21 mouse cellular contexts compared by ENCODE assay signal in the genomic region with DNA sequence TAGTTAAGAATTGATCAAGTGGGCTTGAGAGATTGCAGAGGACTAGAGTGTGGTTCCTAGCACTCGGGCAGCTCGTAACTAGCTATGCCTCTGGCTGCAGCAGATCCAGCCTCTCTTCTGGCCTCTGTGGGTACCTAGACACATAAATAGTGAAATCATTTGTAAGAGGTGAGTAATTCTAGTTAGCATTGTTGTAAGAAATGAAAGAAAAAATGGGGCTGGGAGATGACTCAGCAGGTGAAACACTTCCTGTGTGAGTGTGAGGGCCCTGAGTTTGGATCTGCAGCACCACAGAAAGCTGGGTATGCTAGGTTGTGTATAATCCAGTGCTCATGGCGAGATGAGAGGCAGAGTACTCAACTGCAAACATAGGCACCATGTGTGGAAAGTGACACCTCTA.
A peak's percentile ranks its signal among the peaks of the same experiment; 100 is the strongest.
DNase-seq lines count a peak whose midpoint lies in the region; ATAC-seq and TF ChIP-seq lines count a peak whose summit lies in the region.
"Had no signal": no experiment of that assay in that cellular context is flagged by ENCODE, and none has a peak within 500 bp of the region (broad histone marks: within the 10 kb centered on the region; RNA-seq: fewer than 3 reads in every experiment).

No protein-coding gene starts in this region.

- POLR2A ChIA-PET in Patski (lab: Charles Lee) = no interaction called here

- no peaks in the 10 kb centered on the region for H3K9me3 ChIP-seq in CH12.LX (replicated peaks; ENCODE audit: low read length)
- H3K9me3 ChIP-seq: embryonic facial prominence, embryonic 13.5 days; heart, embryonic 12.5 days; hindbrain, embryonic 15.5 days had no signal

- no peaks in the 10 kb centered on the region for H3K79me2 ChIP-seq in CH12.LX (replicated peaks; ENCODE audit: control insufficient read depth, extremely low read depth, insufficient read depth, poor library complexity, severe bottlenecking)

- H3K27ac ChIP-seq in CH12.LX (ENCODE audit: insufficient read depth, low read depth) = no peak overlapping the region
- no peak overlapping the region for H3K27ac ChIP-seq in layer of hippocampus, adult 2 months
- H3K27ac ChIP-seq: embryonic facial prominence, embryonic 13.5 days; gastrocnemius, adult 2 months; hindbrain, embryonic 15.5 days had no signal

- H3K36me3 ChIP-seq in CH12.LX (replicated peaks in 1 of 2; ENCODE audit: control insufficient read depth in 1 of 2, insufficient read depth in 1 of 2, low read length in 1 of 2) = peaks cover 0 to 20% of the 10 kb centered on the region in 2 experiments
- H3K36me3 ChIP-seq: embryonic facial prominence, embryonic 13.5 days; hindbrain, embryonic 15.5 days had no signal

- DNase-seq in adrenal gland, adult 2 months = peak; percentile 16
- no peak for DNase-seq in adrenal gland, postnatal 25 days
- DNase-seq in CH12.LX (ENCODE audit: extremely low read depth) = peak; percentile 15
- DNase-seq in Patski (ENCODE audit: low read depth, low spot score) = no peak
- DNase-seq in layer of hippocampus, adult 2 months (ENCODE audit: low spot score in 2 of 2) = no peak
- no peak for DNase-seq in MN1 (ENCODE audit: low spot score)
- DNase-seq in cerebellum, adult 18-20 months = no peak
- DNase-seq: adrenal gland, postnatal 36 days; B cell, adult 2 months; cerebellum, adult 8-10 months; cerebellum, postnatal 25 days; gastrocnemius, adult 2 months; gastrocnemius, postnatal 25 days had no signal

- CTCF ChIA-PET in Patski (lab: Charles Lee) = interaction anchor here (0.8 kb wide), 1 partner anchor 9 kb away, joined by 3 read pairs; no protein-coding TSS in a partner anchor

- dilution Hi-C loops in CH12.LX (cut with MboI; ENCODE audit: extremely low pct_ligation_motif_present, extremely low pct_unique_long_range_greater_than_20kb, low sequenced_read_pairs) = no loop called here

- H3K27me3 ChIP-seq in CH12.LX (replicated peaks) = no peaks in the 10 kb centered on the region
- no peaks in the 10 kb centered on the region for H3K27me3 ChIP-seq in Patski
- H3K27me3 ChIP-seq: embryonic facial prominence, embryonic 13.5 days; heart, embryonic 12.5 days; hindbrain, embryonic 15.5 days had no signal

- TF ChIP-seq CTCF in CH12.LX (conservative IDR thresholded peaks at IDR 0.05 in 1 of 2, IDR thresholded peaks at IDR 0.05 in 1 of 2; ENCODE audit: low read depth in 2 of 2, low read length in 2 of 2) = no peak
- TF ChIP-seq CTCF in Patski (IDR thresholded peaks at IDR 0.05) = no peak
- TF ChIP-seq CTCF in layer of hippocampus, adult 2 months (conservative IDR thresholded peaks at IDR 0.05) = no peak

- ATAC-seq in Patski = peak; percentile 91
- ATAC-seq: activated CD4-positive, CD25-positive, alpha-beta regulatory T cell, adult 4 months; CD4-positive, CD25-positive, alpha-beta regulatory T cell, adult 4 months; forebrain, embryonic 14.5 days; inflammation-experienced regulatory T-cells, adult 6 months; intestine, postnatal 0 days had no signal

- no peak for TF ChIP-seq EP300 in CH12.LX (IDR thresholded peaks at IDR 0.05; ENCODE audit: low read length)

- no peak overlapping the region for H3K4me3 ChIP-seq in CH12.LX (replicated peaks in 1 of 3; ENCODE audit: low read depth in 2 of 3, low read length in 2 of 3, poor library complexity in 1 of 3)
- no peak overlapping the region for H3K4me3 ChIP-seq in layer of hippocampus, adult 2 months
- H3K4me3 ChIP-seq: embryonic facial prominence, embryonic 13.5 days; gastrocnemius, adult 2 months; heart, embryonic 12.5 days; hindbrain, embryonic 15.5 days had no signal

- H3K4me2 ChIP-seq in CH12.LX (ENCODE audit: insufficient read depth, low read depth, poor library complexity, severe bottlenecking) = no peak overlapping the region
- H3K4me2 ChIP-seq: embryonic facial prominence, embryonic 13.5 days; heart, embryonic 12.5 days; hindbrain, embryonic 15.5 days had no signal

- TF ChIP-seq POLR2A in CH12.LX (IDR thresholded peaks at IDR 0.05; ENCODE audit: low read depth, low read length) = no peak

- peaks cover 0 to 8% of the 10 kb centered on the region in 2 experiments; a peak in 2 of 4 replicates for H3K4me1 ChIP-seq in CH12.LX (ENCODE audit: control insufficient read depth in 1 of 2, insufficient read depth in 2 of 2)
- H3K4me1 ChIP-seq: embryonic facial prominence, embryonic 13.5 days; hindbrain, embryonic 15.5 days had no signal

- no peak for TF ChIP-seq RAD21 in CH12.LX (IDR thresholded peaks at IDR 0.05; ENCODE audit: low read depth, low read length)

- in situ Hi-C loops in CH12.LX (cut with MboI; ENCODE audit: low pct_ligation_motif_present, low pct_unique_long_range_greater_than_20kb, low sequenced_read_pairs) = no loop called here
- in situ Hi-C loops in Patski (cut with MboI; ENCODE audit: low pct_unique_long_range_greater_than_20kb) = no loop called here

- no peak overlapping the region for H3K9ac ChIP-seq in CH12.LX (ENCODE audit: insufficient read depth, low read depth)
- H3K9ac ChIP-seq: embryonic facial prominence, embryonic 13.5 days; heart, embryonic 12.5 days; hindbrain, embryonic 15.5 days had no signal

TF ChIP-seq in CH12.LX, 34 proteins besides CTCF, POLR2A, EP300 and RAD21:
- TF ChIP-seq E2F4 (IDR thresholded peaks at IDR 0.05; ENCODE audit: insufficient replicate concordance, low read depth, low read length) (no peak), MAFK (IDR thresholded peaks at IDR 0.05; ENCODE audit: insufficient replicate concordance, low read length) (0 out of 2 replicates have a peak, but pooled peaks have one; percentile 16), UBTF (IDR thresholded peaks at IDR 0.05; ENCODE audit: low read depth, low read length) (no peak)

Comparison
In these comparisons a context has a peak if more than half of its experiments do, and no peak if none do; other contexts are left out.
1. DNase-seq: peak in adrenal gland, adult 2 months (single experiment) and CH12.LX (single experiment); none in adrenal gland, postnatal 25 days (single experiment), Patski (single experiment), layer of hippocampus, adult 2 months (0 of 2), MN1 (single experiment) and cerebellum, adult 18-20 months (0 of 2).